Mouse (Mus musculus) forelimb bud, embryonic 11.5 days (tissue): ENCODE measurements around the gene Nr2c2ap.

ENCODE experiments used
- DNase-seq: peaks from one replicate; pipeline ENCODE4 v3.0.0-alpha.2; 2012; ENCODE audit warnings: low read depth, low spot score

Gene Nr2c2ap

GRCm38 (mm10) chr8:70131166-70131883 is at the start of gene Nr2c2ap:
Gene Nr2c2ap (plus strand): TSS chr8:70131333.
- peak; percentile 92 for DNase-seq

- DNase-seq = no peak
Observed at GRCm38 (mm10) chr8:70081976-70082375, 49.2 kb upstream of the Nr2c2ap start.

DNA sequence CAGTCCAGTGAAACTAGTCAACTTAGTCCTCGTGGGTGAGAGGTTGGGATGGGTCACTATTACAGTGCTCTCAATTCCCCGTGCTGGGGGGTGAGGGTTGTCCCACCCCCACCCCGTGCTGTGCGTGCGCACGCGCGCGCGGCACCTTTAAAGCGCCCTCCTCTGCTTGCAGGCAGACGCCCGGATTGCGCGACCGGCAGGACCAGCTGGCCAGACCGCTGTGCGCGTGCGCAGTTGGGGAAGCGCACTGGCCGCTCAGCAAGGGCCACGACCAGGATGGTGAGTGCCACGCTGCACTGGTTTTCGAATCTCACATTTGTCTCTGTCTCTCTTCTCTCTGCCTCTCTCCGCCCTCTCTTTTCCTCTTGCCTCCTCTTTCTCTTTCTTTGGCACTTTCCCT is 47.8 kb upstream of the Nr2c2ap start, which contains the start of gene Hapln4:
TSS of gene Hapln4 (plus strand) at position 173 of the 400 bp plus-strand sequence.
- DNase-seq = no peak

GRCm38 (mm10) chr8:70084191-70085065 is 46.7 kb upstream of the Nr2c2ap start:
- no peak for DNase-seq

DNA sequence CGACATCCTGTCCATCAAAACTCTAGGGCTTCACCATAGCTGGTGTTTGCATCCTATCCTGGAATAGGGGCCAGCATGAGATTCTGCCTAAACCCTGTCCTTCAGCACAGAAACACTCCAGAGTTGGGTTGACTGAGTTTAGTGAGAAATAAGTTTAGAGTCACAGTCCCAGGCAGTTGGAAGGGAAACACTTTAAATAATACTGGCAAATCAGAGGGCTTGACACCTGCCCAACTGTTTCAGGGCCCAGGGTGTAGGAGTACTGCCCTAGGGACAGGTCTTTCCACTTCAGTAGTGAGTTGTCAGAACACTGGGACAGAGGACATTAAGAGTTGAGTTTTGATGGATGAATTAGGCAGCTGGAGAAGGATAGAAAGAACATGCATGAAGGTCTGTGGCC is 45.0 kb upstream of the Nr2c2ap start:
- no peak for DNase-seq

- DNase-seq = no peak
Observed at GRCm38 (mm10) chr8:70087237-70087636, 43.9 kb upstream of the Nr2c2ap start.

DNA sequence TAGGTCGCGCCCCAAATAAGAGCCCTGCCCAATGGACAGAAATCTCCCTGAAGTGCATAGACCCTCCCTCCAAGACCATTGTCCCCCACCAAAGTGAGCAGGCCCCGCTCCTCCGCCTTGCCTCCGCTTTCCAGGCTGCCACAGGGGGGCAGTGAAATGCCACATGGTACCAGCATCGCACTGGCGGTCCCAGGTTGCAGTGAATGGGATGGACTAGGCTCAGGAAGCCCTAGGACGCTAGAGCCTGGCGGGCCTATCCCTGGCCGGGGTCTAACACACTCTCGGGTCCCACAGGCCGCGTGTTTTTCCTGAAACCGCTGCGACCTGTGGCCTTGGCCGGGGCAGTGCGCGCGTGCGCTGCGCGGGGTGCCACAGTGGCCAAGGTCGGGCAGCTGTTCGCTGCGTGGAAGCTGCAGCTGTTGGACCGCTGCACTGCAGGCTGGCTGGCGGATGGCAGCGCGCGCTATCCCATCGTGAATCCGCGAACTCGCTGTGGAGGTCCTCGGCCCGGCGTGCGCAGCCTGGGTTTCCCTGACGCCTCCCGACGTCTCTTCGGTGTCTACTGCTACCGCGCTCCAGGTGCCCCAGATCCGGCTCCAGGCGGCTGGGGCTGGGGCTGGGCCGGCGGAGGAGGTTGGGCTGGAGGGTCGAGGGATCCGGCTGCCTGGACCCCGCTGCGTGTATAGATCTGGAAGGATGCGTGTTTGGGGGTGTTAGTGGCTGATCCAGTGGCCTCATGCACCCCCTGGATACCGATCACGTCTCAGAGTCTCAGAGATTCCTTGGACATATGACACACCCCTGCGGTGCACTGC is 43.1 kb upstream of the Nr2c2ap start:
- DNase-seq = peak; percentile 55

DNA sequence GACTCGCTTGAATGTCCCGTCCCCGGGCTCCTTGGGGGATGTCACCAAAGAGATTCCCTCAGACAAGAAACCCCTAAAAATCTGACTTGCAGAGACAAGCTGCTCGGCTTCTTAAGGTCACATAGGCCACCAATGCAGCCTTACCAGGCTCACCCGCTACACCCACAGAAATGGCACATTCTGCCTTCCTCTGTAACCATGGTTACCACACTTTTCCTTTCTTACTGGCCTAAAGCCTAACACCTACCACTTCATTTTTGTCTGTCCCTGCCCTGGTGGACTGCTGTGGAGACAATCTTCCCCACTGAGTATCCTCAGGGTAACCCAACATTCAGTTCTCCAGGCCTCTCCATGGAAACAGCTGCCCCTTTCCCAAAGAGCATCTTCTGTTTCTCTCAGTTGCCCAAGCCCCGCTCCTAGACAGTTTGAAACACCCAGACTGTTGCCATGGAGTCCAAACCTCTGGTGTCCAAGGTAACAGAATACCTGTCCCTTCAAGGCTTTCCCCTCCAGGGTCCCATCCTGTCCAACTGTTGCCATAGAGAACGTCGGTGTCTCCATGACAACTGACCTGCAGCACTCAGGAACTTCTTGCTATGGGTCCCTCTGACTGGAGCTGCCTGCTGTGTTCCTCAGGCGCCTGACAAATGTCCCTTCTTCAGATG is 41.7 kb upstream of the Nr2c2ap start:
- DNase-seq = no peak

GRCm38 (mm10) chr8:70092786-70093185 is 38.3 kb upstream of the Nr2c2ap start:
- no peak for DNase-seq

- no peak for DNase-seq
Observed at GRCm38 (mm10) chr8:70099276-70099675, 31.9 kb upstream of the Nr2c2ap start.

- no peak for DNase-seq
Observed at GRCm38 (mm10) chr8:70100241-70100640, 30.9 kb upstream of the Nr2c2ap start.

- no peak for DNase-seq
Observed at GRCm38 (mm10) chr8:70104506-70104905, 26.6 kb upstream of the Nr2c2ap start.

DNA sequence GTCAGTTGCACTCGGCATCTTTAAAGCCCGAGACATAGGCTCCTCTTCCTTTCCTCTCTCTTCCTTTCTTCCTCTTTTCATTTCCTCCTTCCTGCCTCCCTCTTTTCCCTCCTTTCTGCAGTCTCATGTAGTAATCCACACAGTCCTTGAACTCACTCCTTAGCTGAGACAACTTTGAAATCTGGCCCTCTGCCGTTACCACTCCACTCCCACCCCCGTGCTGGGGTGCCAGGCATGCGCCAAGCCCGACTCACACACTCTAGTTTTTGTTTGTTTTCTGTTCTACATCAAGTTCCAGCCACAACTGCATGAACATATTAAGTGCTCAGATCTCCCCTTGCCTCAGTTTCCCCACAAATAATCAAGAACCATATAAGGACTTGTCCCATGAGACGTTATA is 26.2 kb upstream of the Nr2c2ap start:
- no peak for DNase-seq

GRCm38 (mm10) chr8:70110451-70110850 is 20.7 kb upstream of the Nr2c2ap start:
- no peak for DNase-seq

DNA sequence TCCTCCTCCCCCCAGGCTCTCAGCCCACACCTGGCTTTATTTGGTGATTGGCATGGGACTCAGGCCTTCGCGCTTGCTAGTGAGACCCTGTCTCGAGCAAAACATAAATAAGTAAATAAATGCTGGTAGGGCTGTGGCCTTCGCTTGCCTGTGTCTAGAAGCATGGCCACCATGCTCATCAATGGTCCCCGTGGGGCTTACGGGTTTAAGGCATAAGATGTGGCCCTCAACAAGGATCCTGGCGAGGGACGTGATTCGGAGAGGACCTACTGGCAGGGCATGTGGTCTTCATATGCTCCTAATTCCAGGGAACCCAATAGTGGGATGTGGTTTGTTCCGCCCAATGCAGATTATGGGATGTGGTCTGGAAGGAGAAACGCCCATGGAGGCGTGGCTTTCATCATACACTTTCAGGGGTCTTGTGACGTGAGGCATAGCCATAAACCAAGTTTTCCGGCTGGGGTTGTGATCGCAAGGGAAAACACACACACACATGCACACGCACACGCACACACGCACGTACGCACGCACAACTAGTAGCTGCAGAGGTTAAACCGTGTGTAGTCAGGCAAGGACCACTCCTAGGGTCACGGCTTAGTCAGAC is 19.8 kb upstream of the Nr2c2ap start:
- DNase-seq = no peak

DNA sequence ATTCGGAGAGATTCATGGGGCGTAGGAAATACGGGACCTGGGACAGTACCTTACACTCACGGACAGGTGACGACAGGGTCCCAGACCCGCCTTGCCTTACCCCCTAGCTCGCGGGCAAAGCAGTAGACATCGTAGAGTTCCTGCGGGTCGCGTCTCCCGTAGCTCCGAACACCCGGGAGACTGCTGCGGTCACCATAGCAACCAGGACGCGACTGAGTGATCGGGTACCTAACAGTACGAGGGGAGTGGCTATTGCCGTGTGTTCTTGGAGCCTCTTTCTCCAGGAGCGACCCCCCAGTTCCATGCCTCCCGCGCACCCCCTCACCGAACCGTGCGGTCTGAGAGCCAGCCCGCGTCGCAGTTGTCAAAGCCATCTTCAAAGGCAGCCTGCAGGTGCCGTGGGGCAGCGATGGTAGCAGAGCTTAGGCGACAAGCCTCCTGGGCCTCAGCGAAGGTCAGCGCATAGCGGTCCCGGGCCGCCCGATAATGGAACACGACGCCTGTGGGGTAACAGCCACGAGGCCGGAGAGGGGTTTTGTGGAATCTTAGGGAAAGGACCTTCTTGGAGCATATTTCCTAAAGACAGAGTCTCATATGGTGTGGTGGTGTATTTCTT is 18.6 kb upstream of the Nr2c2ap start:
- no peak for DNase-seq

DNA sequence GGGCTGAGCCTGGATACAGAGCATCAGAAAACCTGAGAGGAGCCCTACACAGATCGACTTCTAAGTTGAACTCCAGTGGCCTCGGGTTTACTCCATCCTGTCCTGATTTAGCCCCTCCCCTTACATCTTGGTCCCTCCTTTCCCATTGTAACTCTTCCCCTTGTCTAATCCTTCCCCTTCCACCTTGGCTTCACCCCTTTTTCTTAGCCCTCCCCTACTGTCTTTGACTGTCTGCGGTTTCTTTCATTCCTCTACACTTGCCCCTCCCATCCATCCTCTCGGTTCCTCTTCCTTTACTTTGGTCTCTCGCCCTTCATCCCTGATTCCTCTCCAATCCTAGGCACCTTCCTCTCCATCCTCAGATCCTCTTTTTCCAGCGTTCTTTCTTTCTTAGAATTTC is 16.6 kb upstream of the Nr2c2ap start:
- no peak for DNase-seq

DNA sequence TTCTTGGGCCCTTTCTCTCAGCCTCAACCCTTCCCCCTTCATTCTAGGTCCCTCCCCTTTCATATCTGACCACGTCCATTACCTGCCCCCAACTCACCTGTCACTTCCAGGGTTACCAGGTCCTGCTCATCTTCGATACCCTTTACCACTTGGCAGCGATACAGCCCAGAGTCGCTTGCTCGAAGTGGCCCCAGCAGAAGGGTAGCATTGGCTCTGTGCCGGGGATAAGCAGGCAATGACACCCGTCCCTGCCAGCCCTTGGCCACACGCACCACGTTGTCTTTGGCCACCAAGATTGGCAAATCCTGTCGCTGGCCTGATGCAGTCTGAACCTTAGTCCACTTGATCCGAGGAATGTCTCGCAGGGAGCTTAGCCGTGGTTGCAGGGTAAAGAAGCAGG is 16.2 kb upstream of the Nr2c2ap start:
- DNase-seq = no peak

DNA sequence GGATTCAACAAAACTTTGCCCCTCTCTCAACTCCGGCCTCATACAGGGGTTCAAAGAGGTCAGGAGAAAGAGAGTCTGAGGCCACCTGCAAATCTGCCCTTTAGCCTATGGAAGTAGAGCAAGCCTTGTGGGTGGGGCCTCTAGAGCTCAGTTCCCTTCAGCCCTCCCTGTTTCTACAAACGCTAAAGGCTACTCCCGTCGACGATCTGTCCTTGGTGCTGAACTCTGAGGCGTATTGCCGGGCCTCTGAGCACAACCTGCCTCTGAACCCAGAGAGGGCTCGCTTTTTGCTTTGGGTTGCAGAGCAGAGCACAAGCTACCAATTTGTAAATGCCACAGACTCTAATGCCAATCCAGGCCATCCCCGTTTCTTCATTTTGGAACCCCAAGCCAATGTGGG is 13.5 kb upstream of the Nr2c2ap start:
- peak; percentile 71 for DNase-seq
